Mouse (Mus musculus) heart, adult 18-20 months (tissue): ENCODE results near the gene Plekhn1. TPM values are rescaled to one million over a fixed set of nuclear protein-coding genes. Genes with fewer than 3 reads are reported as not detected.
A peak's percentile ranks its signal among the peaks of the same experiment; 100 is the strongest.

Experiments used
- DNase-seq, 2 experiments: peaks; one replicate each; pipeline ENCODE4 v3.0.0; 2021 to 2022; ENCODE audit warnings: mixed read lengths in 1 of 2
- microRNA-seq, 2 experiments: library from miRNA; unstranded; fragments of <30 nt; microRNA quantifications; one replicate each; pipeline ENCODE4 v1.2.0; 2022
- total RNA-seq, 2 experiments: library from RNA; stranded (reverse); gene quantifications; 2 replicates each; pipeline ENCODE4 v1.2.3; 2021

Gene Plekhn1
- total RNA-seq, 2 experiments from 2014 or later, result 10.1 to 11.0 TPM

- no peak for DNase-seq
These were observed 49.2 kb downstream of the Plekhn1 start for GRCm38 (mm10) chr4:156185456-156185949.

DNA sequence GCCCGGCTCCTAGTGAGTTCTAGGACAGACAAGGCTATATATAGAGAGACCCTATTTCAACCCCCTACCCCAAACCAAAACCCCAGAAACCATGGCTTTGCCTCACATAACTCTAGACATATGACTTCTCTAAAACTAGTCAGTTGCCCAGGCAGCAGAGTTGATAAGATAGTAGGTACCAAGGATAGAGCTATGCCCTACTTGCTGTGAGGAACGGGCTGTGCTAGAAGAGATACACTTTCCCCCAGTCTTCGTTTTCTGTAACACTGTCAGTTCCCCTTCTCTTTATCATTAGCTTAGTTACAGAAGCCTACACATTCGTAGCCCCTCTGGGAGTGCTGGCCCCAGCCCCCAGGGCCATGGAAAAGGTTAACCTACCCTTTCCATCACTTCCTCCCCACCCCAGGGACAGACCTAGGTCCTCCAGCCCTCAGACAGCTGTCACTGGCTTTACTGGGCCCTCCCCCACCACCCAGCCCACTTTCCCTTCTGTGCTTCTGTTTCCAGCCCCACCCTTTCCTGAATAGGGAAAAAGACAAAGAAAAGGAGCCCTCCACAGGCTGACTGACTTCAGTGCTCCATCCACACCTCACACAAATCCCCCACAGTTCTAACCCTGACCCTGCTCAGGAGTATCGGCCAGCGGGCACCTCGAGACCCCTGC lies 50.2 kb downstream of the Plekhn1 start:
- DNase-seq, result peak in 1 of 2 experiments; percentile 48

GRCm38 (mm10) chr4:156183747-156184146 lies 50.9 kb downstream of the Plekhn1 start:
- no peak for DNase-seq

- DNase-seq, result no peak
These were observed 57.0 kb downstream of the Plekhn1 start for GRCm38 (mm10) chr4:156177630-156178029.

DNA sequence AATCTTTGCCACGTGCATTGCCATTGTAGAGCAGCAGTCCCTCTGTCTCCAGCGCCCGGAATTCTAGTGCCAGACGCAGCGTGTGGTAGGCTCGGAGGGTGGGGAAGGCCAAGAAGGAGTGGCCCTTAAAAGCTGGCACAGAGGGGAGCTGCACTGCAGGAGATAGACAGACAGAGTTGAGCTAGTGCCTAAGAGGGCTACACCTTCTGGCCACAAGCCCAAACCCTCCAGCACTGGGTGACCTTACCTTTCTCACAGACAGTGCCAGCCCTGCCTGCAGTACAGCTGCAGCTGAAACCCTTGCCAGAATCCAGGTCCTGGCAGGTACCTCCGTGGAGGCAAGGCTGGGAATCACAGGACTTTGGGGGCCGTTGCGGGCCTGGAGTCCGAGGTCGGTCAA lies 62.8 kb downstream of the Plekhn1 start:
- peak; percentile 73 to 85 for DNase-seq

Small RNA genes within 50 kb of the gene (microRNA-seq; reads per million reads assigned to microRNA genes)
- gene Mir7658, result 3.4 to 4.1 reads per million in 2 experiments

Other genes starting within 250 kb of the Plekhn1 start
- 1 to 10 TPM; 2.7 to 3.1 TPM for gene B3galt6, start 242.2 kb downstream of the Plekhn1 start, total RNA-seq
- 10 to 100 TPM; 82.1 to 89.0 TPM for gene Sdf4, start 242.0 kb downstream of the Plekhn1 start, total RNA-seq
- 1 to 10 TPM in 1 of 2 experiments, under 1 TPM in 1; 0.25 to 1.0 TPM for gene Tnfrsf4, start 221.0 kb downstream of the Plekhn1 start, total RNA-seq
- under 1 TPM; 0.45 to 0.49 TPM for gene Tnfrsf18, start 208.7 kb downstream of the Plekhn1 start, total RNA-seq
- under 1 TPM in 1 of 2 experiments, not detected in 1; 0.33 TPM for gene Ttll10, start 175.4 kb downstream of the Plekhn1 start, total RNA-seq
- gene 9430015G10Rik, start 124.9 kb downstream of the Plekhn1 start, total RNA-seq, result 1 to 10 TPM; 2.0 to 3.0 TPM
- under 1 TPM; 0.07 to 0.15 TPM for gene Rnf223, start 104.3 kb downstream of the Plekhn1 start, total RNA-seq
- 10 to 100 TPM; 22.6 to 24.7 TPM for gene Agrn, start 37.4 kb downstream of the Plekhn1 start, total RNA-seq
- 1 to 10 TPM; 2.3 to 3.1 TPM for gene Isg15, start 34.0 kb downstream of the Plekhn1 start, total RNA-seq
- 10 to 100 TPM in 1 of 2 experiments, 1 to 10 TPM in 1; 9.5 to 11.6 TPM for gene AW011738, start 31.6 kb downstream of the Plekhn1 start, total RNA-seq
- 100 to 1,000 TPM; 265 to 319 TPM for gene Perm1, start 19.0 kb downstream of the Plekhn1 start, total RNA-seq
- gene Noc2l, start 1.2 kb upstream of the Plekhn1 start, total RNA-seq, result 10 to 100 TPM; 22.9 to 27.0 TPM
- gene Samd11, start 20.8 kb upstream of the Plekhn1 start, total RNA-seq, result not detected
- not detected for gene Vmn2r-ps159, start 96.2 kb upstream of the Plekhn1 start, total RNA-seq